Mouse (Mus musculus) left cerebral cortex, adult 18-20 months (tissue): Measurements from ENCODE around the gene Aldh9a1. TPM values are rescaled to one million over a fixed set of nuclear protein-coding genes. Genes with fewer than 3 reads are reported as not detected.
"Not testable (repeated sequence)": the region's sequence is repeated elsewhere in the genome, so short reads cannot be mapped to it uniquely, and the experiment has no call there.

ENCODE experiments used
- DNase-seq, 2 experiments: peaks; one replicate each; pipeline ENCODE4 v3.0.0; 2021 to 2022; ENCODE audit warnings: low spot score in 2 of 2, mixed read lengths in 1 of 2
- total RNA-seq, 2 experiments: library from RNA; stranded (reverse); gene quantifications; 2 replicates each; pipeline ENCODE4 v1.2.3; 2021

Gene Aldh9a1
- total RNA-seq, 2 experiments from 2014 or later: 25.9 to 26.8 TPM

DNA sequence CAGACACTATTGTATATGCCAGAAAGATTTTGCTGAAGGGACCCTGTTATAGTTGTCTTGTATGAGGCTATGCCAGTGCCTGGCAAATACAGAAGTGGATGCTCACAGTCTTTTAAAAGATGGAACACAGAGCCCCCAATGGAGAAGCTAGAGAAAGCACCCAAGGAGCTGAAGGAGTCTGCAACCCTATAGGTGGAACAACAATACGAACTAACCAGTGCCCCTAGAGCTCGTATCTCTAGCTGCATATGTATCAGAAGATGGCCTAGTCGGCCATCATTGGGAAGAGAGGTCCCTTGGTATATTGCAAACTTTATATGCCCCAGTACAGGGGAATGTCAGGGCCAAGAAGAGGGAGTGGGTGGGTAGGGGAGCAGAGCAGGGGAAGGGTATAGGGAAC lies 585 bp upstream of the Aldh9a1 start:
- not testable (repeated sequence) for DNase-seq

DNA sequence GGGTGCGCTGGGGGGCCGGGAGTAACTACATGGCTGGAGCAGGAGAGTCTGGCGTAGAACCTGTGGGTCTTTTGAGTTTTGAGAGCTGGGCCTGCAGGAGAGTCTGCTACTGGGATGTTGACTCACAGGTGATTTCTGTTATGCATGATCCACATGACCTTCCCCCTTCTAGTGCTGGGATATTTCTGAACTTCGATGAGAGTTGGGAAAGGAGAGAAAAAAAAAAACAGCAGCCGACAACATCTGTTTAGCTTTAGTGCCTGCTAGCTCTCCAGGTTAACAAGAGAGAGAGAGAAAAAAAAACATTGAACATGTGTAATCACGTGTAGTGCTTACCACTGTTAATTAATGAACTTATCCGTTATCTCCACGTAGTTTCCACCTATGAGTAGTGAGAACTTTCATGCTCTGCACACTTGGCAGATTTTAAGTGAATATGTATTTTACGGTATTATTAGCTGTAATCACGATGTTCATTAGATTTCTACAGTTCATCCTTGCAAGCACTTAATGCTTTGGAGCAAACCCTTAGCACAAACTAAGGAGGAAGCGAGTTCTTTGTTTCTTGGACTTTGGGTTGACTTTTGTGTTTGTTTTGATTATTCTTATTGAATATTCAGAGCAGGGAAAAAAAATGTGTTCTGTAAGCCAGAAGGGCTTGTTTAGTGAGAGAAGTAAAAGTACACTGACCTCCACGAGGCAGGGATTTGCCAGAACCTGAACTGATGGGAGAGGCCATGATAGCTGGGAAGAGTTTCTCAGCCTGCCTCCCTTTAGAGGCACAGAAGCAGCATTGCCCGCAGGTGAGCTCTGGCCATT lies 1.0 kb downstream of the Aldh9a1 start:
- DNase-seq: no peak

DNA sequence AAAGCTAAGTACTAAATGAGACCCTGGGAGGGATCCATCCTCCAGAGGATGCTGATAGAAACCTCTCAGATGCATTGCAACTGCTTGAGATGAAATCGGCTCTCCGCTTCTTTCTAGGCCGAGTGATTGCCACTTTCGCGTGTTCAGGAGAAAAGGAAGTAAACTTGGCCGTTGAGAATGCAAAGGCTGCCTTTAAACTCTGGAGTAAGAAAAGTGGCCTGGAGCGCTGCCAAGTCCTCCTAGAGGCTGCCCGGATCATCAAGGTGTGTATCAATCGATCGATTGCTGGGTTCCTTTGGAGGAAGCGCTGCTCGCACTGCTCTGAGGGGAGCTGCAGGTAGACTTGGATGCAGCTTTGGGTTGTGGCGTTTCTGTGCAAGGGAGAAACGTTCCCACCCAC lies 2.6 kb downstream of the Aldh9a1 start:
- DNase-seq: no peak

DNA sequence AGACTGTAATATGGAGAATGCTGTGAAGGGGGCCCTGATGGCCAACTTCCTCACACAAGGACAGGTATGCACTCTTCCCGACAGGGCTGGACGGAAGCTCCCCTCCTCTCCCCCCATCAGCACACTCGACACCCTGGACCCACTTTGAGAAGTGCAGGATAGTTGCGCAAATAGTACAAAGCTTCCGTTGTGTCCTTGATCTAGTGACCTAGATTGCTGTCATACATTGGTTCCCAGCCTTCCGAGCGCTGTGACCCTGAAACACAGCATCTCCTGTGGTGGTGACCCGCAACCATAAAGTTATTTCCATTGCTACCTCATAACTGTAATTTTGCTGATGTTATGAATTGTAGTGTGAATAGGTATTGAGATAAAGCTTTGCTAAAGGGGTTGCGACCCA lies 7.6 kb downstream of the Aldh9a1 start:
- DNase-seq: no peak

DNA sequence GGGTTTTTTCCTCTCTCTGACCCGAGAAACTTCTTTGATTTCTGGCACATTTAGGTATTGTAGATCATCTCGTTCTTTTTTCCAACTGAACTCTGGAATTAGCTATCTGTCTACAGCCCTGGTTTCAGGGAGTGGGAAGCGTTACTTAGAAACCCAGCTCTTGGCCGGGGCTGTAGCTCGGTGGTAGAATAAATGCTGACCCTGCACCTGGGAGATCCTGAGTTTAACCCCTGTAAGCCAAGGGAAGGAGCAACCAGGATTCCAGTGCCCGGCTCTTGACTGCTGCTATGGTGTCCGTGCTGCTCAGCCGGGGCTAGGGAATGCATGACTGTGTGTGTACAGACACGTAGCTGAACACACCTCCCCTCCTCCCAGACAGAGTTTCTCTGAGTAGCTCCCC lies 8.9 kb downstream of the Aldh9a1 start:
- no peak for DNase-seq

DNA sequence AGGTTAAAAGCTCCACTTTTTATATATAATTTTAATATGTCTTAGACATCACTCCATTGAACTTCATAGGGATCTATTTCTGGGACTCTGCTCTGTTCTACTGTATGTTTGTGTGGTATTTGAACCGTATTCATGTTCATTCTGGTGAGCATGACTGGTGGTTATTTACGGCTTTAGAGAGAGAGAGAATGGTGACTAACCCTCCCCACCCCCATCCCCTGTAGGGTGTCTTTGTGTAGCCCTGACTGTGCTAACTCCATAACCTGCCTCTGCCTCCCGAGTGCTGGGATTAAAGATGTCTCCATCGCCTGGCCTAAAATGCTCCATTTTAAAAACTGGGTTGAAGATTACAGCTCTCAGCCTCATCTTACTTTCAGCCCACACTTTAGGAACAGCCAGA lies 10.5 kb downstream of the Aldh9a1 start:
- no peak for DNase-seq

DNA sequence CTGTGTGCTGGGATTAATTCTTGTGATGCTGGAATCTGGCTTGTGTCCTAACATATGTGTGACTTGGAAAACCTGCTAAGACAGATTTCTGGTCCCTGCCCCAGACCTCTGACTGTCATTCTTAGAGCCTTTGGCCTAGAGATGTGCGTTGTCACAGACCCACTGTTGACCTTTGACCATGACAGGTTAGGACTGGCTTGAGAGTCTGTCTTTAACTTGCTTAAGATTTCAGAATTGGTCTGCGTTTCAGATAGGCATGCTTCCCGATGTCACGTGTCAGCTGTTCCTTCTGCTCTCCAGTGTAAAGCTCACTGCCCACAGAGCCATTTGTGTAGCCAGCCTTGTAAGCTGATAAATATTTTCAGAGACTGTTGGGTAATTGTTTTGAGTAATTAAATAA lies 13.0 kb downstream of the Aldh9a1 start:
- DNase-seq: no peak

DNA sequence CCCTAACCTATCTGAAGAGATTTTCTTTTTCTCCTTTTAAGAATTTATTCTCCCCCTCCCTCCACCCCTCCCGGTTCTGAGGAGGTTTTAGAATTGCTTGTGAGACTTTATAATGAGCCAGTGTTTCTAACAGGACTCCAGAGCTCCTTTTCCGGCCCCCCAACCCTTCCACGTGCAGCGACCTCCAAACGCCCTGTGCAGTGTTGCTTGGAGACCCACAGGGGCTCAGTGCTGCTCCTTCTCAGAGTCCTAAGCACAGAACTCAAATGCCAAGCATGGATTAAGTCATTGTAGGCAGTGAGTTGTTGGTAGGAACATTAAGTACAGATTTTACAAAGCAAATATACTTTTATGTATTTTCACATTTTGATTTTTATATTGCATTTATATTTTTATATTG lies 13.5 kb downstream of the Aldh9a1 start:
- DNase-seq: no peak

DNA sequence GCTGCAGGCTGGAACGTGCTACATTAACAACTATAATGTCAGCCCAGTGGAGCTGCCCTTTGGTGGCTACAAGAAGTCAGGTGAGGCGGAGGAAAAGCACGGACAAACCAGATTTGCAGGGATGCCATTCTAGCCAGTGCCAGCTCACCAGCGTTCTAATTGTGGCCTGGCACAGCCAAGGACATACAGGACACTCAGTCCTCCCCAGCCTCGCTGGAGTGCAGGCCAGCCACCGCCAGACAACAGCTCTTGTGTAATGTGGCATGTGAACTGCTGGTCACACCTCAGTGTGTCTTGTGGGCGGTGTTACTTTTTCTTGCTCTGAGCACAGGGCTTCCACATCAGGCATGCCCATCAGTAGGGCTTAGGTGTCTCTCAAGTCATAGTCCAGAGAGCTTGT lies 16.0 kb downstream of the Aldh9a1 start:
- DNase-seq: peak in 1 of 2 experiments; percentile 12

DNA sequence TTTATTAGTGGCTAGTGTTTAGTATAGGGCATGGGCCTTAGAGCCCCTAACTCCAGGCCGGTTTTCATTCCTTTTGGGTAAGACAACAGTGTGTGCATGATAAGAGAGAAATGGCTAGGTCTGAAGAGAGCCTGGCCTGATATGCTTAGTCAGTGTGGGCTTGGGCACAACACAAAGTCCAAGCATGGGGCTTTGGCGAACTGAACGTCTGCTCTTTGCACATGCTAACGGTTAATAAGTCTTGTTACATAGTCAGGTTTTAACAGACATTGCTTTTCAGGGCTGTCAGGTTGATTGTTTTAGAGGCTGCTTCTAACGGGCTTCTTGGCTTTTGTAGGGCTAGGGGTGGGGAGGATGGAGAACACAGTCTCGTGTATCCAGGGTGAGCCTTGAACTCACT lies 16.8 kb downstream of the Aldh9a1 start:
- no peak for DNase-seq

DNA sequence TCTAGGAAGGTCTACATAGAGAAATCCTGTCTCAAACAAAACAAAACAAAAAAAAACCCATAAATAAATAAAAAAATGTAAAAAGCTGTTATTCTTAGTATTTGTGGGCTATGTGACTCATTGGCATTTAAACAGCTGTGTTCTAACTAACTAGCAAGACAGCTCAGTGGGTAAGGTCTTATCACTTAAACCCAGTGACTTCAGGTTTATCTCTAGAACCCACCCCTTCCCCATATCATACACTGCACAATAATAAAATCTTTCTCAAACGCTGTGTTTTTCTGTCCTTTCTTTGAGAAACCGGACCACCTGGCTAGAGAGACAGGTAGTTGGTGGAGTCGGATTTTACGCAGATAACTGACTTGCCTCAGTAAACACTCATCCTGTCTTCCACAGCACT lies 18.2 kb downstream of the Aldh9a1 start:
- no peak for DNase-seq

DNA sequence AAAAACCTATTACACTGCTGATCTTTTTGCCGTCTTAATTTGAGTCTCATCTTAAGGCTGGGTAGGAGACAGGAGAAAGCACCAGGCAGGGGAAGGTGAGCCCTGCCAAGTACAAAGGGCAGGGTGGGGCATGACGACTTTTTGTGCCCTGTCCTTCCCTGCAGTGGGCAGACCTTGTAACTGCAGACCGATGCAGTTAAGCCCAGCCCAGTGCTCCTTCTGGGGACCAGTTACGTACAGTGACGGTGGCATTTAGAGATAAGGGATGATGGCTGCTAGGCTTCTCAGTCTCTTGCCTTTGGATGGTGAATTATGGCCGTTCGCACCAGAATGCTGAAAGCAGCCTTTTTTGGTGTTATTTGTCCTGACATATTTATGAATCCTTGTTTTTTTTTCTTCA lies 18.7 kb downstream of the Aldh9a1 start:
- DNase-seq: no peak

DNA sequence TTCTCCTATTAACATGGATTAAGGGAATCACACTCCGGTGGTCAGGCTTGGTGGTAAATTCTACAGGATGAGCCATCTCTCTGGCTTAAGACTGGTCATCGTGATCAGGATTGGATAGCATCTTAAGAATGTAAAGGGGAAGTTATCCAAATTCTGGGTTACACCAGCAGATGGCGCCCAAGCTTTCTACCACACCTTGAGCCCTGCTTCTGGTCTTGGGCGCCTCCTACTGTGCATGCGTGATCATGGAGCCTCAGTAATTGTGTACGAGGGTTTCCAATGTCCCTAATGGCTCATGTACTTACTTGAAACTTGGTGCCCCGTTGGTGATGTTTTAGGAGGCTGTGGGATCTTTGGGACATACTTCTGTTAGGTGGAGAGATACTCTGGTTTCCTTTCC lies 20.1 kb downstream of the Aldh9a1 start:
- peak; percentile 89 to 91 for DNase-seq

DNA sequence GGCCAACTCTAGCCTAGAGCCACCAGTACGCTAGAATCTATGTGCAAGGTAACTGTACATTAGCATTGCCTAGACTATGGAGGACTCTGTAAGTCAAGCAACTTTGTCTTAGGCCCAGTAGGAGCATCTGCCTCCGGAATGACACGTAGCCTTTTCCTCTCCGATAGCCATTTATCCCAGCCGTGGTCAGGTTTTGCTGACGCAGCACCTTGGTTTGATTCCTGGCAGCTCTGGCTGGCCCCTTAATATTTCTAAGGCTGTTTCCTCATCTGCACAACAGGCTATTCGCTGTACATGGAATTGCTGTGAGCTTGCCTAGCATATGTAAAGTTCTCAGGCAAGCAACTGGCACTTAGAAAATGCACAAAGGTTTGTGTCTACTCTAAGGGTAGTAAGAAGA lies 22.9 kb downstream of the Aldh9a1 start:
- DNase-seq: no peak

DNA sequence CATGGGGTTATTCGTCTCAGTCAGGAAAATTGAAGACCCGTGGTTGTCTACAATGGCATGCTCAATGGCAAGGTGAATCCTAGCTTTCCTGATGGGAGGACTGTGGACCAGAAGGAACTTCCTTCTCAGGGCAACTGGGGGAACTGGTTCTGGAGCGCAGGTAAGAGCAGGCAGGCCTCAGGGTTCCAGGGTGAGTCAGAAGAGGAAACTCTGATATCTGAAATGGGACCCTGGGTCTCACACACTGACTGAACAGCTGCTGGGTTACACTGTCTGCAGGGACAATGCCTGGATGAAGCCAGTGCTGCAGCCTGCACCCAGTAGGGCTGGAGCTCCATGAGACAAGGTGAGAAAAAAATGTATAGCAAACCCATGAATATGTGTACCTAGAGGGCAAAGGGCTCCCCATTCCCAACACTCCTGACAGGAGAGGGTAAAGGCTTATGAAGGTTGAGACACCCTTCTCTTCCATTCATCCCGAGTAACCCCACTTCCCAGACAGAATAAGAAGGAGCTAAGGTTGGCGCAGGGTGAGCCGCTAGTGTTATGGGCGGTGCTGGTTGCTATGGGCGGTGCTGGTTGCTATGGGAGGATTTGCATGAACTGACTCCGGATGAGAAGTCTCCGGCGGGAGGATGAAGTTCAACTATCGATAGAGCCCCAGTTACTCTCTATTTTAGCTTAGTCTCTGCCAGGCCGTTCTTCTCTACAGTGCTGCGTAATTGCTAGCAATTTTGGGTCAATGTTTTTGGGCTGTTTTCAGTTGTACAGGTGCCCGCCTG lies 24.4 kb downstream of the Aldh9a1 start:
- DNase-seq: no peak

DNA sequence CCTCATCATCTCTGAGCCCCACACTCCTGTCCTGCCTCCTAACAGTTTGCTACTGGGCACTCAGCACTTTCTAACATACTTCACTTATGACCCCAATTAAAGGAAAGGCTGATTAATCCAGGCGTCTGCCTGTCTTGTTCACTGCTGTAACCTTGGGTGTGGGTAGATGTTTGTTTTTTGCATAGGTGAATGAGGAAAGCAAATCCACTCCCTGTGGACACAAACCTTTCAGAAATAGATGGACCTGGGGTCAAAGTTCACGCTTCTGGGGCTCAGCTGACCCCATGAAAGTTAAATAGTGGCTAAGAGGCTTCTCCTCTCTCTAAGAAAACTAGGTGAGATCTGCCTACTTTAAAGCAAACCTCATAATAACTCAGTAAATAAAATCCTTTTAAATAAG lies 25.2 kb downstream of the Aldh9a1 start:
- DNase-seq: no peak

DNA sequence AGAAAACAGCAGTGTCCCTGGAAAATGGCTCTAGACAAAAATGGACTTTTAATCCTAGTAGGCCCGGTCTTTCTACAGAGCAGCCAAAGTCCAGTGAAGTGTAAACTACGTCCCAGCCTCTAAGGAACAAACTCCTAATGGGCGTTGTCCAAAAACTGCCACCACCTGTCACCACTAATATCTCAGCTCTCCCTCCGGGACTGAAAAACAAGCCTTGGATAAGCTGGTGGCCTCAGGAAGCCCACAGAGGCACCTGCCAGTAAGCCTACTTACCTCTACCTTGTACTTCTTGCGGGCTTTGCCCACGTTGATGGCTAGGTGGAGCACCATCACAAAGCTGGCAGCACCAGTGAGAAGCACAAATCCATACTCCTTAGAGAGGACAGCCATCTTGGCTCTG lies 28.2 kb downstream of the Aldh9a1 start:
- DNase-seq: no peak

DNA sequence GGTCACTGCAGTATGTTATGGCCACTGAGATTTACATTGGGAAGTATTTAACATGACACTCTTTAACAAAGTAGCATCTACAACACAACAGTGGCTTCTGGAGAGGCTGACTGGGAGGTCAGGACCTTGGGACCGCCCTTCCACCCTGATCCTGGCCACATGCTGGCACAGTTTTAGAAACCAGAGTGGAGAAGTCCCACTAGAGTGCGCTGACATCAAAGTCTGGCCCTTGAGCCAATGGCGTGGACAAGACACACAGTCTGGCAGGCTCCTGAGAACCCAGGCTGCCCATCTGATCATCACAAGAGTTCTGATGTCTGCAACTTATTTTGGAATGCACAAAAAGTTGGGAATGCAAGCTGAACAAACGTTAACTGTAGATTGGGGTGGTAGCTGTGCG lies 30.0 kb downstream of the Aldh9a1 start:
- no peak for DNase-seq

DNA sequence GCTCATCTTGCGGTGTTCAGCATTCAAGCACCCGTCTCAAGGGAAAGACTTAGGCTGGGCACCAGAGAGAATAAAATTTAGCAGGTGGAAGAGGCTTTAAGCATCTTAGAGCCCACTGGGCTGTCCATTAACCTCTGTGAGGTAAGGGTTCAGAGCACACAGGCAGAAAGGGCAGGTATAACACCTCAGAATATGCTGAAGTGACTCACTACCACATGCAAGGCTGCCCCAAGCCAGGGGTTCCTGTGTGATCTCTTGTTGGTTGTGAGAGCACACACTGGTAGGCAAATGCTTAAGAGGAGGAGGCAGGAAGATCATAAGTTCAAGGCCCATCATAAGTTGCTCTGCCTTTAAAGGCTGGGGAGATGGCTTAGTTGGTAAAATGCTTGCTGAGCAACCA lies 30.4 kb downstream of the Aldh9a1 start:
- no peak for DNase-seq

DNA sequence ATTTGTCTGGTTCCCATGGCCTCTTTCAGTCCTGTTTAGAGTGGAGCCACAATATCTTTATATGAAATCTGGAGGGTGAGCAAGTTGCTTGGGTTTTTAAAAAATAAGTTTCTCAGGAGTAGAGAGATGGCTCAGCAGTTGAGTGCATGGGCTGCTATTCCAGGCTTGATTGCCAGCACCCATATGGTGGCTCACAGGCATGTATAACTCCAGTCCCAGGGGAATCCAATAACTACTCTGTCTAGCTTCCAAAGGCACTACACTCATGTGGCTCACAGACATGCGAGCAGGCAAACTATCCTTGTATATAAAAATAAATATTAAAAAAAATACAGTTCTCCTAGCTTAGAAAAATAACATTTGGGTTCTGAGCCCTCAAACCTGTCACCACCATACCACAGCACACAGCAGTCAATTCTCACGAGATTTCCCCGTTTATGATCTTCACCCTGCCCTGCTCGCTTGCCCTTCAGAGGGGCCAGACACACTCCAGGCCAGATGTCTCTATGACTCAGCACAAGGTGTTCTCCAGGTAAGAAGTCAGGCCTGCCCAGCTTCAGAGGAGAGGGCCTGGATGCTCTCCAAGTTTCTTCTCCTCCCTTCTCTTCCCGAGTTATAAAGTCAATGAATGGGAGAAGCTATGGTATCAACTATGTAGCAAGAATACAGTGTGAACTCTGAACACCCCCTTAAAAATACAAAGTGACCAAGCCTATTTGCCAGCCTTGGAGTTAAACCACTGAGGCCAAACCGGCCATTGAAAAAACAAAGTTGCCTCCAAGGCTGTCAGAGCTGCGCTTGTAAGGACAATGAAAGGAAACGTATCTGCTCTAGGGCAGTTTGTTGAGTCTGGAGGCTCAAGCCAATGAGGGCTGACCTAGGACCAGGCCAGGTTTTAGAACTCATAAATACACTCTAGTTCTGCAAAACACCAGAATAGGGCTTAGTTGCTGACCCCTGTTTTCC lies 31.5 kb downstream of the Aldh9a1 start:
- DNase-seq: no peak

DNA sequence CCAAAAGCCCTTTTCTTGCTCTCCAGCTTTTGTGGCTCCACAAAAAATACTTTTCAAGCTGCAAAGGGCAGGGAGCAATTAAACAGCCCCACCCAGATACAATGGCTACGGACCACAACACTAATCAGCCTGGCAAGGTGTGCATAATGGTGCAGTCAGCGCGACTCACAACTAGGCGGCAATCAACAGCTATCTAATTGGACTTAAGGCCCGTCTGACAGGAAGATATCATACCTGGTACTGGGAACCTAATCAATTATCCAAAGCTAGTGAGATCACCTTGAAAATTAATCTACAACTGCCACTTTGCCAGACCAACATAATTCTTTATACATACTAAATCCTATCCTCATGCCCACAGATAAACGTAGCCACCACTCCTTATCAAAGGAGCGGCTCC lies 32.5 kb downstream of the Aldh9a1 start:
- DNase-seq: no peak

DNA sequence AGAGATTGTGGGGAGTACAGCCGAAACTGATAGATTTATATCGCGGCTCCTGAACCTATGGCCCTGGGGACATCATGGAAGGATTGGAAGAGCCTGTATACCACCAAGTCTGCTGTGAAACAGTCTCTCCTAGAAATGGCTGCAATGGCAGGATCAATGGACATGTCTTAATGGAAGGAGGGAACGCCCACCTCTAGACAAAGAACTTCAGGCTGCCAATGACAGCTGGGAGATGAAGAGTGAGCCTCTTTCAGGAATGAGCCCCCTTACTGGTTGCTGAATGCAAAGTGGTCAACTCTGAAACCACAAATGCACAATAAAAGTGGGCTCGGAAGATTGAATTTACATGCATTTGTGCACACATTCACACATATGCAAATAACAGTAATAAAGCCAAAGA lies 33.0 kb downstream of the Aldh9a1 start:
- no peak for DNase-seq
